Mouse (Mus musculus) kidney, embryonic 16.5 days (tissue): ENCODE results near the gene Det1. TPM values are rescaled to one million over a fixed set of nuclear protein-coding genes. Genes with fewer than 3 reads are reported as not detected.

Source experiments
- ATAC-seq: fragments of 200-750 bp; cut with Nextera tagmentation; 2 replicates; pipeline ENCODE4 v1.8.0; 2017; ENCODE audit warnings: moderate TSS enrichment; ENCODE audit not compliant: low FRiP score, low TSS enrichment
- H3K27ac ChIP-seq: fragments of 300-500 bp; sonication (generic); 2 replicates; pipeline ENCODE4 v1.5.1; 2014; ENCODE audit warnings: low read length
- H3K27me3 ChIP-seq: fragments of 300-500 bp; sonication (generic); 2 replicates; pipeline ENCODE4 v1.6.1; 2014; ENCODE audit warnings: low read length, control low read depth, mixed read lengths; ENCODE audit not compliant: insufficient read depth
- H3K36me3 ChIP-seq: fragments of 300-500 bp; sonication (generic); 2 replicates; pipeline ENCODE4 v1.6.1; 2014; ENCODE audit warnings: low read length, control low read depth, mixed read lengths; ENCODE audit not compliant: insufficient read depth
- H3K4me1 ChIP-seq: fragments of 300-500 bp; sonication (generic); 2 replicates; pipeline ENCODE4 v1.6.1; 2014; ENCODE audit warnings: low read length, control low read depth, mixed read lengths; ENCODE audit not compliant: insufficient read depth
- H3K4me2 ChIP-seq: fragments of 300-500 bp; sonication (generic); replicated peaks from 2 replicates; pipeline ENCODE4 v1.6.1; 2014; ENCODE audit warnings: low read depth, low read length
- H3K4me3 ChIP-seq: fragments of 300-500 bp; sonication (generic); 2 replicates; pipeline ENCODE4 v1.5.1; 2014; ENCODE audit warnings: mild to moderate bottlenecking, low read length
- H3K9ac ChIP-seq: fragments of 300-500 bp; sonication (generic); replicated peaks from 2 replicates; pipeline ENCODE4 v1.6.1; 2014; ENCODE audit warnings: low read length
- H3K9me3 ChIP-seq: fragments of 300-500 bp; sonication (generic); 2 replicates; pipeline ENCODE4 v1.6.1; 2016; ENCODE audit warnings: low read length, control low read depth
- WGBS: fragments of 180-500 bp; shearing (Covaris S2); extraction: QIAGEN DNeasy Blood & Tissue Kit; methylation state at CpG from one replicate; pipeline ENCODE4 v1.1.7; 2014; 5-methylcytosine and 5-hydroxymethylcytosine counted together
- polyA plus RNA-seq: library from polyadenylated mRNA; unstranded; fragments of >200 nt; fragmentation: Nextera tagmentation; extraction: Ambion mirVana; gene quantifications from 2 replicates; pipeline ENCODE4 v1.2.1, GENCODE M21; 2015

The Det1 gene
- polyA plus RNA-seq, 1 experiment from 2014 or later, result 19.1 TPM

- no peak overlapping the region for H3K4me3 ChIP-seq
- peaks cover 6% of the 10 kb centered on the region for H3K36me3 ChIP-seq
- H3K27ac ChIP-seq, result no peak overlapping the region
- no peaks in the 10 kb centered on the region for H3K4me1 ChIP-seq
- H3K27me3 ChIP-seq, result no peaks in the 10 kb centered on the region
- no peak for ATAC-seq
- whole genome bisulfite sequencing, result 78% methylated on average over 12 of the region's 12 CpGs
- no peaks in the 10 kb centered on the region for H3K9me3 ChIP-seq
- H3K4me2 ChIP-seq, result no peak overlapping the region
- H3K9ac ChIP-seq, result no peak overlapping the region
Measured at GRCm38 (mm10) chr7:78818336-78818735, 28.7 kb downstream of the Det1 start.

GRCm38 (mm10) chr7:78814766-78815165 is 32.3 kb downstream of the Det1 start:
- no peak for ATAC-seq
- no peak overlapping the region for H3K4me2 ChIP-seq

DNA sequence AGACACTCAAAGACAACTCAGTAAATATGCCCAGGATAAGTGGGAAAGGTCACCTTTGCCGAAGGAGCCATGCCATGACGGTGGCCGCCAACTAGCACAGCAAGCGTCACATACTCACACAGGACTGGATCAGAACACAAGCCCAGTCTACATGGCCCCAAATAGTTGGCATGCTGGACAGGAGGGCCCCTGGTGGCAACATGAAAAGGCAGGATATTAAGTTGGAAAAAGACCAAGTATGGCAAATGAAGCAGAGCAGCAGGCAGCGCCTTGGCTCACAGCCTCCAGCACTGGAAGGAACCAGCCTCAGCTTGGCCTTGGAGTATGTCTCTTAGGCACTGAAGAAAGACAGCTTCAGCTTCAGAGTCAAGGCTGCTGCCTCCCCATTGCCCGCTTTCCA is 33.3 kb downstream of the Det1 start:
- Histone ChIP-seq H3K36me3 (no peaks in the 10 kb centered on the region), H3K4me1 (no peaks in the 10 kb centered on the region), H3K27ac (no peak overlapping the region), H3K4me3 (no peak overlapping the region), H3K9me3 (no peaks in the 10 kb centered on the region), H3K27me3 (no peaks in the 10 kb centered on the region), H3K9ac (no peak overlapping the region), H3K4me2 (no peak overlapping the region)
- WGBS, result 88% methylated on average over 6 of the region's 6 CpGs
- ATAC-seq, result no peak

More at GRCm38 (mm10) chr7:78814766-78815165, 32.3 kb downstream of the Det1 start:
- H3K27me3 ChIP-seq, result no peaks in the 10 kb centered on the region
- no peaks in the 10 kb centered on the region for H3K4me1 ChIP-seq
- H3K27ac ChIP-seq, result no peak overlapping the region
- no peak overlapping the region for H3K9ac ChIP-seq
- no peak overlapping the region for H3K4me3 ChIP-seq
- no peaks in the 10 kb centered on the region for H3K9me3 ChIP-seq
- no peaks in the 10 kb centered on the region for H3K36me3 ChIP-seq

DNA sequence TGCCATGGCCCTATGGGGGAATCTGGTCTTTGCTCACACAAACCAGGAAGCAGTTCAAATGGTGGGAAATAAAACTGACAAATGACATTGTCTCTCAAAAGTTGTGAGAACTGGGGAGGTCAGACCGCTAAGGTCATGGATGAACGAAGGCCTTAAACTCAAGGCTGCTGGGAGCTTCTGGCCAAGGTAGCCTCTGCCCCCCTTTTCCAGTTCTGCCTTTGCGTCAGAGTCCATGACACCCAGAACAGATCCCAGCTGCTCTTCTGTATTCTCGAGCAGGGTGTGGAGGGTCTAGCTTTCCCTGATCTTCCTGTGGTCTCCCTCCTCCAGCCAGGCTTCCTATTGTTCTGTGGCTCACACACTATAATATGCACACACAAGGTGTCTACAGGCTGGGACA is 39.9 kb downstream of the Det1 start:
- 28% methylated on average over 4 of the region's 4 CpGs for WGBS
- no peak overlapping the region for H3K9ac ChIP-seq
- peak; percentile 65; the same call in 1 of the 2 replicates for ATAC-seq

GRCm38 (mm10) chr7:78803841-78804240 is 43.2 kb downstream of the Det1 start:
- no peak for ATAC-seq
- Histone ChIP-seq H3K36me3 (no peaks in the 10 kb centered on the region), H3K9me3 (no peaks in the 10 kb centered on the region), H3K27me3 (no peaks in the 10 kb centered on the region), H3K4me3 (no peak overlapping the region), H3K27ac (no peak overlapping the region), H3K4me2 (no peak overlapping the region), H3K4me1 (no peaks in the 10 kb centered on the region), H3K9ac (no peak overlapping the region)
- WGBS, result 83% methylated on average over 3 of the region's 3 CpGs

More for the DNA sequence above, 39.9 kb downstream of the Det1 start:
- no peaks in the 10 kb centered on the region for H3K9me3 ChIP-seq
- H3K4me2 ChIP-seq, result no peak overlapping the region
- no peak overlapping the region for H3K27ac ChIP-seq
- no peak overlapping the region for H3K4me3 ChIP-seq
- H3K4me1 ChIP-seq, result no peaks in the 10 kb centered on the region
- H3K36me3 ChIP-seq, result no peaks in the 10 kb centered on the region
- H3K27me3 ChIP-seq, result no peaks in the 10 kb centered on the region

- Histone ChIP-seq H3K9me3 (no peaks in the 10 kb centered on the region), H3K4me3 (no peak overlapping the region), H3K36me3 (no peaks in the 10 kb centered on the region), H3K4me1 (no peaks in the 10 kb centered on the region), H3K27ac (no peak overlapping the region), H3K27me3 (no peaks in the 10 kb centered on the region), H3K4me2 (no peak overlapping the region), H3K9ac (no peak overlapping the region)
- no peak for ATAC-seq
- 70% methylated on average over 9 of the region's 9 CpGs for WGBS
Measured at GRCm38 (mm10) chr7:78799730-78800496, 47.1 kb downstream of the Det1 start.

DNA sequence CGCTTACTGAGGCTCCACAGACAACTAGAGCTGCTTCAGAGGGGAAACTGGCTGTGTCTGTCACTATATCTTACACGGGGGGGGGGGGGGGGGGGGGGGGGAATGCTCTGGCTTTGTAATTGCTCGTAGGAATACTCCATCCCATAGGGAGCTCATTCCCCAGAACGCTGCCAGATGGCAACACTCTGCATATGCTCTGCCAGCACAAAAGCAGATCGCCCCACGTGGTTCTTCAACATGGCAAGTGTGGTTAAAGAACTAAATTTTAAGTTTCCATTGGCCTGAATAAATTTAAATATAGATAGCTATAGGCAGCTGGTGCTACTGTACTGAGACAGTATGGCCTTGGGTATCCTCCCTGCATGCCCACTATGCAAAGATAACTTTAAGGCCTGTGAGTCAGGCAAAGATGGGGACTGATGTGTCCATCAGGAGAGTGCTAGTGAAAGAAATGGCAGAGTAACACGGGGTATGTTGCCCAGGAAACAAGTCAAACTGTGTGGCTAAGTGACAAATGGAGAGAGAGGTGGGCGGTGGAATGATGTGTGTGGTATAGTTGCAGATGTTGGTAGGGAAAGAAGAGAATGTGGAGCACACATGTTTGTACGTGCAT is 49.1 kb downstream of the Det1 start:
- Histone ChIP-seq H3K36me3 (0 out of 2 replicates have a peak, but pooled peaks cover under 1% of the 10 kb centered on the region), H3K27ac (no peak overlapping the region), H3K4me1 (no peaks in the 10 kb centered on the region), H3K4me2 (no peak overlapping the region), H3K9ac (no peak overlapping the region), H3K9me3 (no peaks in the 10 kb centered on the region), H3K4me3 (no peak overlapping the region), H3K27me3 (no peaks in the 10 kb centered on the region)
- 69% methylated on average over 8 of the region's 9 CpGs for WGBS
- ATAC-seq, result no peak

- WGBS, result 91% methylated on average over 3 of the region's 3 CpGs
- H3K4me3 ChIP-seq, result no peak overlapping the region
Measured at GRCm38 (mm10) chr7:78796624-78797023, 50.4 kb downstream of the Det1 start.

DNA sequence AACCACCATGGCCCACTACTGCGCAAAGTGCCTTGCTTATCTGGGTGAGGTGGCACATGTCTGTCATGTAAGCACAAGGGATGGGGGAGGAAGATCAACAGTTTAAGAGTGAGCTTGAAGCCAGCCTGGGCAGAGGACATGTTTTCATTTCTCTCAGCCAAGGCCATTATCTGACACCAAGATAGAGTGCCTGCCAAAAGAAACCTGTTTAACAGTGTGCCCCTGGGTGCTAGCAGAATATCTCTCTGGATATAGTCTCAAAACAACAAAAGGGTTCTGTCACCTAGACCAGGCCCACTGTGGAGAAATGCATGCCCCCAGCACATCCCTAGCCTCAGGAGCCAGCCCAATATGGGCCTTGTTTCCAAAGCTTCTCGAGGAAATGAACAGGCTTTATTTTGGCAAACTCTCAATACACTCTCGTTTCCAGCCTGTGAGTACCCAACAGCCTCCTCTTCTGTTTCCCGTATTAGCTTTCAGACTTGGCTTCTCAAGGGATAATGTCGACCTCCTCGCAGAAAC is 52.4 kb downstream of the Det1 start:
- no peak overlapping the region for H3K27ac ChIP-seq
- no peaks in the 10 kb centered on the region for H3K9me3 ChIP-seq
- H3K4me1 ChIP-seq, result no peaks in the 10 kb centered on the region
- H3K4me3 ChIP-seq, result no peak overlapping the region
- H3K4me2 ChIP-seq, result no peak overlapping the region
- no peak for ATAC-seq
- H3K27me3 ChIP-seq, result no peaks in the 10 kb centered on the region
- H3K9ac ChIP-seq, result no peak overlapping the region
- 69% methylated on average over 6 of the region's 6 CpGs for WGBS
- H3K36me3 ChIP-seq, result peaks cover 19% of the 10 kb centered on the region

More at GRCm38 (mm10) chr7:78796624-78797023, 50.4 kb downstream of the Det1 start:
- Histone ChIP-seq H3K27ac (no peak overlapping the region), H3K9ac (no peak overlapping the region), H3K4me2 (no peak overlapping the region), H3K36me3 (peaks cover 9% of the 10 kb centered on the region; the same call in 1 of the 2 replicates), H3K4me1 (no peaks in the 10 kb centered on the region), H3K9me3 (no peaks in the 10 kb centered on the region), H3K27me3 (no peaks in the 10 kb centered on the region)
- no peak for ATAC-seq
